Mouse (Mus musculus): ENCODE measurements around the gene Inpp5d. TPM values are rescaled to one million over a fixed set of nuclear protein-coding genes. Genes with fewer than 3 reads are reported as not detected.
A peak's percentile ranks its signal among the peaks of the same experiment; 100 is the strongest.

Inpp5d gene
- total RNA-seq, 2 experiments from 2014 or later, result 16.9 to 22.2 TPM

GRCm38 (mm10) chr1:87623977-87624666 is 4.0 kb downstream of the Inpp5d start:
- DNase-seq, result no peak

GRCm38 (mm10) chr1:87624826-87625225 is 4.7 kb downstream of the Inpp5d start:
- no peak for DNase-seq

- no peak for DNase-seq
Observed at GRCm38 (mm10) chr1:87625254-87626025, 5.3 kb downstream of the Inpp5d start.

- peak; percentile 48 to 61 for DNase-seq
Observed at GRCm38 (mm10) chr1:87626344-87626743, 6.2 kb downstream of the Inpp5d start.

- no peak for DNase-seq
Observed at GRCm38 (mm10) chr1:87628085-87628484, 8.0 kb downstream of the Inpp5d start.

GRCm38 (mm10) chr1:87631584-87631983 is 11.5 kb downstream of the Inpp5d start:
- no peak for DNase-seq

- no peak for DNase-seq
Observed at GRCm38 (mm10) chr1:87632163-87632562, 12.1 kb downstream of the Inpp5d start.

GRCm38 (mm10) chr1:87636716-87637117 is 16.6 kb downstream of the Inpp5d start:
- no peak for DNase-seq

GRCm38 (mm10) chr1:87637121-87637877 is 17.2 kb downstream of the Inpp5d start:
- peak; percentile 78 to 84 for DNase-seq

- DNase-seq, result no peak
Observed at GRCm38 (mm10) chr1:87637878-87638600, 17.9 kb downstream of the Inpp5d start.

GRCm38 (mm10) chr1:87639724-87640123 is 19.6 kb downstream of the Inpp5d start:
- no peak for DNase-seq

- DNase-seq, result peak; percentile 33 to 48
Observed at GRCm38 (mm10) chr1:87640165-87640661, 20.1 kb downstream of the Inpp5d start.

- DNase-seq, result no peak
Observed at GRCm38 (mm10) chr1:87643016-87643415, 22.9 kb downstream of the Inpp5d start.

GRCm38 (mm10) chr1:87645041-87645440 is 24.9 kb downstream of the Inpp5d start:
- peak; percentile 55 to 77 for DNase-seq

- DNase-seq, result peak in 1 of 2 experiments; percentile 8
Observed at GRCm38 (mm10) chr1:87645748-87646147, 25.6 kb downstream of the Inpp5d start.

GRCm38 (mm10) chr1:87647820-87648219 is 27.7 kb downstream of the Inpp5d start:
- DNase-seq, result no peak

- no peak for DNase-seq
Observed at GRCm38 (mm10) chr1:87648657-87649056, 28.5 kb downstream of the Inpp5d start.

- DNase-seq, result no peak
Observed at GRCm38 (mm10) chr1:87649219-87649805, 29.2 kb downstream of the Inpp5d start.

- no peak for DNase-seq
Observed at GRCm38 (mm10) chr1:87649958-87650474, 29.9 kb downstream of the Inpp5d start.

- DNase-seq, result peak; percentile 35 to 45
Observed at GRCm38 (mm10) chr1:87650611-87651079, 30.5 kb downstream of the Inpp5d start.

- DNase-seq, result no peak
Observed at GRCm38 (mm10) chr1:87651436-87651835, 31.3 kb downstream of the Inpp5d start.
